Mouse (Mus musculus): ENCODE measurements around the gene Rint1.
"Not testable (repeated sequence)": the region's sequence is repeated elsewhere in the genome, so short reads cannot be mapped to it uniquely, and the experiment has no call there.

GRCm38 (mm10) chr5:23852916-23853315, 65.4 kb downstream of the Rint1 start:
- not testable (repeated sequence) for TF ChIP-seq FLI1 (IDR thresholded peaks at IDR 0.05; ENCODE audit: low read length); GATA1 (IDR thresholded peaks at IDR 0.05; ENCODE audit: borderline replicate concordance, low read length)

Measured in megakaryocyte, embryonic 14.5 days (primary cell).